Mouse (Mus musculus): ENCODE results near the gene Epha3. TPM values are rescaled to one million over a fixed set of nuclear protein-coding genes. Genes with fewer than 3 reads are reported as not detected.

The Epha3 gene
- total RNA-seq (2014; fragmentation: Nextera tagmentation) (not detected in 2 replicates), total RNA-seq (2017) (not detected in 2 replicates)

DNA sequence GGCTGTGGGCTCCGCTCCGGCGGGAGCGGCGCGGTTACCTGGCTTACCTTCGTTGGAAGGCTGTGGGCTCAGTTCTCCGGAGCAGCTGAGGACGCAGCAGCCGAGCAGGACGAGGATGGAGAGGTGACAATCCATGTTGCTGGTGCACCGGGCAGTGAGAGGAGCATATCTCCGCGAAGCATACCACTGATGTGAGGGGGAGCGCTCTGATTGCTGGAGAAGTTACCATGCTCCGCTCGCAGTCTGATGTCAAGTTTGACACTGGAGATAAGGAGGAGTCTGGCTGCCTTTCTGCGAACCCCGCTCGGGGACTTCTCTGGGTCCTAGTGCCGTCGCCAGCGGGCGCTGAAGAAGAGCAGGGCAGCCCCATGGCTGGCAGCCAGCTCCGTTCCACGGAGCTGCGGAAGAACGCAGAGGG, at the start of gene Epha3:
Gene Epha3, minus strand, starts transcription at position 263 of the 418 bp plus-strand sequence.
- peak; percentile 99 for ATAC-seq (replicated peaks; ENCODE audit: low FRiP score, low TSS enrichment, poor library complexity, severe bottlenecking)

GRCm38 (mm10) chr16:63903425-63903824, 39.5 kb upstream of the Epha3 start:
- no peak for ATAC-seq (replicated peaks; ENCODE audit: low FRiP score, low TSS enrichment, poor library complexity, severe bottlenecking)

DNA sequence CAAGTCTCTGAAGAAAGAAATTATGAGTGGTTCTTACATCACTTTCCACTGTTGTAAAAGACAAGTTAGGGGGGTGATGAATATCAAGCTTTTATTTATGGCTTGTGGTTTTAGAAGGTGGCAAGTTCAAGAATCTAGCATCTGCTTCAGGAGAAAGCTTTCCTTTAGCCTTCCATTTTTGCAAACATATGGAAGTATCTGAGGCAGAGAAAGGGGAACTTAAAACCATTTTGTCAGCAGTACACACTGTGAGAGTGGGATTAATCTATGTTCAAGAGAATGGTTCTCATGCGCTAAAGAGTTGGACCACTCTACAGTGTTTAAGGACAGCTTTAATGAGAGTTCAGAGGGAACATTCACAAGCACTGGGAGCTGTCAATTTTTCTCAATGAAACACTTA, 17.2 kb upstream of the Epha3 start:
- no peak for ATAC-seq (replicated peaks; ENCODE audit: low FRiP score, low TSS enrichment, poor library complexity, severe bottlenecking)

GRCm38 (mm10) chr16:63872313-63872712, 8.3 kb upstream of the Epha3 start:
- ATAC-seq (replicated peaks; ENCODE audit: low FRiP score, low TSS enrichment, poor library complexity, severe bottlenecking) = peak; percentile 89

- no peak for ATAC-seq (replicated peaks; ENCODE audit: low FRiP score, low TSS enrichment, poor library complexity, severe bottlenecking)
Measured at GRCm38 (mm10) chr16:63864463-63864976, 545 bp upstream of the Epha3 start.

DNA sequence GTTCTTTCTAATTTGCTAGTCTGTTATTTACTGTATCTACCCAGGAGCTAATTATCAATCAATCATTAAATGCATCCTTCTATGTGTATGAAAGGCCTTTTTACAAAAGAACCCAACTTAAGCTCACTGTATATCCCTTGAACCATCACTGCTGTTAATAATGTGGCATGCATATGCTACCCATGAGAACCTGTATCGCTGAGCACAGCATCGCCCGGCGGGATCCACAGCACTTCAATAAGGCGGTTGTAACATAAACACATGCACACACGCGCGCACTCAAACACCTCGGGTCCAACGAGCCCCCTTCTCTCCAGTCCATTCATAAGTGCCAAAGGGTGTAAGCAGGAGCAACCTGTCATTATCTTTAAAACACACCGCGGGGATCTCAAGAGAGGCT, 794 bp downstream of the Epha3 start:
- ATAC-seq (replicated peaks; ENCODE audit: low FRiP score, low TSS enrichment, poor library complexity, severe bottlenecking) = no peak

DNA sequence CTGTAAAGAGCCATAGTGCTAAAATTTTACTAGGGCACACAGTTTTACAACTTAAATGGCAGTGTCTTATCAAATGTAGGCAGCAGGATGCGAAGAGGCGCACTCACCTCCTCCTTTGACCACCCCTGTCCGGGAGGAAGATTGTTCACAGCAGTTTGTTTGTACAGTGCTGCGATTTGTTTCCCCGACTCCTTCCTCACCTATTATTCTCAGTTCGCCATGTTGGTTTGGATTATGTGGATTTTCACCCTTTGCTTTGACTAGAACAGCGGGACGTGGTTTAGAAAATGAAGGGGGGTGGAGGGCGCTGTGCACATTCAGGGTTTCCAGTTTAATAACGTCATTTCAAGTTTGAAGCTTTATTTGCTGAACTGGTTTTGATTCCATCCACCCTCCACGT, 6.4 kb downstream of the Epha3 start:
- ATAC-seq (replicated peaks; ENCODE audit: low FRiP score, low TSS enrichment, poor library complexity, severe bottlenecking) = no peak

DNA sequence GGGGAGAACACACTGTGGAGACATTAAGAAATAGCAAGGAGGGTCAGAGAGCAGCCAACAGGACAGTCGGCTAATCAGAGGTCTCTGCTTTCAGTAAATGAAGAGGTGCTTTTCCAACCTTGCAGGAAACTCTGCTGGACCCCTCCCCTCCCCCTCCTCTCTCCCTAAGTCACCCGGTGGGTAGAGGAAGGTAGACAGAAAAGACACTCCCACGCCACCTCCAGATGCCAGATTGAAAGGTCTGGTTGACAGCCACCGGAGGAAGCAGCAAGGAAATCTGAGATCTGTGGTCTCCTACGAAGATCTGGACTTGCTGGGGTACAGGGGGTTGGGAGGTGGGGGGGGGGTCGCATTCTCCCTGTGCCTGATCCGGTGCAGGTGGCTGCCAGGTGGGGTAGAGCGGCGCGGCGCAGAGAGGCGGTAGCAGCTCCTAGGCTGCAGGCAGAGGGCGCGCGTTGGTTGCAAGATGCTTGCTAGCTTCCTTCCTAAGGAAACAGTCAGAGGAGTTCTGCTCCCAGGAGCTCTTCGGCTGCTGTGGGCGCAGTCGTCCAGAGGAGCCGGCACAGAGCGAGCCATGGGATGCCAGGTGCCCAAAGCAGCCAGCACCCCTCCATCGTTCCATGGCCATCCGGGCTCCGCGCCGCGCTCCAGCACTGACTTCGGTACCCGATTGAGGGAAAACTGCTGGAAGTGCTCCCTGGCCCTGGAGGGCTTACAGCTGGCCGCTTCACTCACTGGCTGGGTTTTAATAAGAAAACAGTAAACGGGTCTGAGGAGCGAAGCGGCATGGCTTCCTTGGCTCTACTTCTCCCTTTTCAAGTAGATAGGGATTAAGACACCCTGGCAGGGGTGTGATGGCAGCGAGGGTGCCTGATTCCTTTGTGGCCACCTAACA, 7.1 kb downstream of the Epha3 start:
- peak; percentile 34; the same call in 1 of the 2 replicates for ATAC-seq (replicated peaks; ENCODE audit: low FRiP score, low TSS enrichment, poor library complexity, severe bottlenecking)

DNA sequence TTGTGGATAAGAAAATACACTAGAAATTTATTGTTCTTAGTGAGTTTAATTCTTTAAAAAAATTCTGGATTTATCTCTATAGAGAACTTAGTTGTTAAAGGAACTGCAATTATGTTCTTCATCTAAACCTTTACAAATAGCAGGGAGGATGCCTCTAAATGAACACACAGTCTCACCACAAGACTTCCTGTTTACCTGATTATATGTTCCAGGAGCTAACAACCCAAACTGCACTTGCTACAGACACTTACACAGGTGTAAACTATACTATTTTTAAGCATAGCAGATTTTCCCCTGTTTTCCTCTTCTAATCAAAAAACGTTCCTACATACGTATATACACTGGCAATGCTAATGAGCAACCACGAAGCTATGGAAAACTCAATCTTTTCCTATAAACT, 13.7 kb downstream of the Epha3 start:
- ATAC-seq (replicated peaks; ENCODE audit: low FRiP score, low TSS enrichment, poor library complexity, severe bottlenecking) = no peak

DNA sequence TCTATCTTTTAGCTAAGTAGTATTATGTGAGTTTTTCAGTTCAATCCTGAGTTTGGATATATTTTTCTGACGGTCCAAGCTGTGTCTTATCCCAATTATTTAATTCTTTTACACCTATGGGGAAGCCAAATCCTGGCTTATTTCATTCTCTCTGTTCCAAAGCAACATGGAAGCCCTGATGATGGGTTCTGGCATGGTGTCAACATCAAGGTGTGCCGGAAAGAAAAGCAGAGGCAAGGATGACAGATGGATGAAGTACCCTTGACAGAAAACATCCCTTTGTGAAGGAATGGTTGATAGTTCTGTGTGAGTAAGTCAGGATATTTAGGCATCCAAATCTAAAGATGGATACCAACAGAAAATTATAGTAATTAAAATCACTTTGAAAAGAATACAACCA, 21.1 kb downstream of the Epha3 start:
- no peak for ATAC-seq (replicated peaks; ENCODE audit: low FRiP score, low TSS enrichment, poor library complexity, severe bottlenecking)

- ATAC-seq (replicated peaks; ENCODE audit: low FRiP score, low TSS enrichment, poor library complexity, severe bottlenecking) = no peak
Measured at GRCm38 (mm10) chr16:63837466-63837865, 26.5 kb downstream of the Epha3 start.

- ATAC-seq (replicated peaks; ENCODE audit: low FRiP score, low TSS enrichment, poor library complexity, severe bottlenecking) = no peak
Measured at GRCm38 (mm10) chr16:63821164-63821563, 42.8 kb downstream of the Epha3 start.

DNA sequence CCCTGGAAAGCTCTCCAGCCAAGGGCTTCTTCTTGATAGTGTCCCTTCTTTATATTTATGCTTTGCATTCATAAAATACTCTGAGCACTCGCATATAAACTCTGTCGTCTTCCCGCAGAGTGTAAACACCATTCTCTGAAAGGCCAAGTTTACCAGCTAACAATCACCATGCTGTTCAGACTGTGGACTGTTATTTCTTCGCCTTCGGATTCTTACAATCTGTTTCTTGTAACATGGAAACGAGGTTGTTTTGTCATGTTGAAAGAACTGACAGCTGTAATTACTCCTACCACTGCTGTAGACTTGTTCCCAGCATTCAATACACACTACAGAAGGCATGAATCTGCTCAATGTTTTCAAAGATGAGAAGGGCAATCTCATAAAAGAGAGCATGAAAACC, 46.4 kb downstream of the Epha3 start:
- ATAC-seq (replicated peaks; ENCODE audit: low FRiP score, low TSS enrichment, poor library complexity, severe bottlenecking) = no peak

GRCm38 (mm10) chr16:63816672-63817071, 47.3 kb downstream of the Epha3 start:
- no peak for ATAC-seq (replicated peaks; ENCODE audit: low FRiP score, low TSS enrichment, poor library complexity, severe bottlenecking)

DNA sequence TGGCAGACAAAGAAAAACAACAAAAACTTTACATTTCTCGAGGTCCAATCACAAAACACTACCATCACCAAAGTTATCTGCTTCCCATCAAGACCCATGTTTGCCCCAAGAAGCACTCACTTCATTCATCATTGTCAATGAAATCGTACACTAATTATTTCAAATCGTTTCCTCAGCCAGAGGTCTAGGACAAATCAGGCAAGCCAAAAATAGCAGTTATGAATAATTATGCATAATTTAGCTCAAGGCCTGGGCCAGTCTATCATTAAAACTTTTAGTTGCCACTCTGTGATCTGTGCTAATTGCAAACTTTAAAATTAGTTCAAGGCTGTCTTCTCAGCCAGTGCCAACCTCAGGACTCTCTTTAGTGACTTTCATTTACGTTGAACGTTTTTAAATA, 54.1 kb downstream of the Epha3 start:
- no peak for ATAC-seq (replicated peaks; ENCODE audit: low FRiP score, low TSS enrichment, poor library complexity, severe bottlenecking)

- ATAC-seq (replicated peaks; ENCODE audit: low FRiP score, low TSS enrichment, poor library complexity, severe bottlenecking) = no peak
Measured at GRCm38 (mm10) chr16:63808991-63809390, 55.0 kb downstream of the Epha3 start.

GRCm38 (mm10) chr16:63806437-63807129, 57.4 kb downstream of the Epha3 start:
- no peak for ATAC-seq (replicated peaks; ENCODE audit: low FRiP score, low TSS enrichment, poor library complexity, severe bottlenecking)

- ATAC-seq (replicated peaks; ENCODE audit: low FRiP score, low TSS enrichment, poor library complexity, severe bottlenecking) = no peak
Measured at GRCm38 (mm10) chr16:63806025-63806424, 58.0 kb downstream of the Epha3 start.

DNA sequence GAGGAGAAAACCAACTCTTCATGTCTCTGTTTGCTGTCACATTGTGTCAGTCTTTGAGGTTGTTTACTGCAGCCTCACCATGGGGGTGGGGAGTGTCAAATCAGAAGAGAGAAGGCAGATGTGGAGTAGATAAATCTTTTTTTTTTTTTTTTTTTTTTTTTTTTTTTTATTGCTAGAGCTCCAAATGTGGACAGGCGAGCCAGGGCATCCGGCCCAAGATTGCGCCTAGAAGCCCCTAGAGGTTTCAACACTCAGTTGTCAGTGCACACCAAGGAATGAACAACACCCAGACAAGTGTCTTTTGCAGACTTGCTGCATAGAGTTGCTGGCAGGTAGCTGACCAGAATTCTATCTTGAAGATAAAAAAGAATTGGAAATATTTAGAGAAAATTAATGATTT, 62.5 kb downstream of the Epha3 start:
- ATAC-seq (replicated peaks; ENCODE audit: low FRiP score, low TSS enrichment, poor library complexity, severe bottlenecking) = no peak

DNA sequence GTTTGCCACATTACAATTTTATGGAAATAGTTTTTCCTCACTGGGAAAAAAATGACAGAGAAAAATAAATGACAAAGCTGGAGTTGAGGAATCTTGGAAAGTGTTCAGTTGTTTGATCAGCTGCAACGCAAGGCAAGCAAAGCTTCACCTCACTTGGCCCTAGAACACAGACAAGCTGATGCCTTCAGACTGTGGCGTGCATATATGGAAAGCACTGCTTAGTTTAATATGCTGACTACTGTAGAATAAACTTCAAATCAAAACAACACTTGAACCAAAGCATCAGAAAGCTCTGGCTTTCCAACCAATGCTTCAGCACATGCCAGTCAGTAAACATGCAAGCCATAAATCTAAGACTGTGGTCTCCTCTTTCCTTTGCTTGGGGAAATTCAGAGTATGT, 65.6 kb downstream of the Epha3 start:
- ATAC-seq (replicated peaks; ENCODE audit: low FRiP score, low TSS enrichment, poor library complexity, severe bottlenecking) = no peak

Measured in megakaryocyte-erythroid progenitor cell, adult 5-6 weeks (primary cell).